Mouse (Mus musculus) left cerebral cortex, adult 11 months (tissue): ENCODE measurements around the gene Fcgr1.
"Not testable (repeated sequence)": the region's sequence is repeated elsewhere in the genome, so short reads cannot be mapped to it uniquely, and the experiment has no call there.

ENCODE experiments used
- DNase-seq: peaks from one replicate; pipeline ENCODE4 v3.0.0; 2022; ENCODE audit warnings: low spot score

Fcgr1 gene

DNA sequence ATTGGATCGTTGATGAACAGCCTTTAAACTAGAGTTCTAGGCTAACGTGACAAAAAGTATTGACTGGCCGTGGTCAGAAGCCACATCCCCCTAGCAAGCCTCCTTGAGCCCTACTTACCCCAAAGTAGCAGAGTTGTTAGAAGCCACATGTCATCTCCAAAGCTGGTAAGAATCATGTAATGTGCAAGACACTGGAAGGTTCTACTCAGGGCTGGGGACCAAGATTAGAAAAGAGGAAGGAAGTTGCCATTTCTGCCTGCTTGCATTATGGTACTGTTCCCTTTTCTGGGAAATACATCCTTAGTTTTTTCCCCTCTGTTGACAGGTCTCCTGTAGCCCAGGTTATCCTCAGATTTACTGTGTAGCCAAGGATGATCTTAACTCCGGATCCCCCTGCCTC lies at the start of gene Fcgr1:
TSS of gene Fcgr1 (minus strand) at position 183 of the 400 bp plus-strand sequence.
- no peak for DNase-seq

DNA sequence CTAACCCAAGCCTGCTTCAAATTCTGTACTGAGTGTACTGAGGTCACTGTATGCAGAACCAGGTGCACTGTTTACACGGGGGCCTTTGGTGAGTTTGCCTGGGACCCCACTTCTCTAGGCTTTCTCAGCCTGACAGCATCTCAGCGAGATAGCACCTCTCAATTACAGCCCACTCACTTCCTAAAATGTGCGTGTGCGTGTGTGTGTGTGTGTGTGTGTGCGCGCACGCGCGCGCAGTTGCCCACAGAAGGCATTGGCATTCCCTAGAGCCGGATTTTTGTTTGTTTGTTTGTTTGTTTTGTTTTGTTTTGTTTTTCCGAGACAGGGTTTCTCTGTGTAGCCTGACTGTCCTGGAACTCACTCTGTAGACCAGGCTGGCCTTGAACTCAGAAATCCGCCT lies 48.9 kb upstream of the Fcgr1 start:
- not testable (repeated sequence) for DNase-seq

DNA sequence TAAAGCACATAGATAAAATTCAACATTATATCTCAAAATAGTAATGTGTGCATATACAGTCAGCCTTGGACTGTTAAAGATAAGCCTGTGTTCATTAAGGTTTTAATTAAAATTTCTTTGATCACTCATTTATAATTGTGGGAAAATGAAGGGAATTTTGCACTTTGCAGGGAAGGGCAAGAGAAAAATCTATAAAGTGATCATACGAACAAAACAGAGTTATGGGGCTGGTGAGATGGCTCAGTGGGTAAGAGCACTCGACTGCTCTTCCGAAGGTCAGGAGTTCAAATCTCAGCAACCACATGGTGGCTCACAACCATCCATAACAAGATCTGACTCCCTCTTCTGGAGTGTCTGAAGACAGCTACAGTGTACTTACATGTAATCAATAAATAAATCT lies 48.3 kb upstream of the Fcgr1 start:
- DNase-seq: not testable (repeated sequence)

GRCm38 (mm10) chr3:96340611-96341312 lies 47.0 kb upstream of the Fcgr1 start:
- DNase-seq: no peak

DNA sequence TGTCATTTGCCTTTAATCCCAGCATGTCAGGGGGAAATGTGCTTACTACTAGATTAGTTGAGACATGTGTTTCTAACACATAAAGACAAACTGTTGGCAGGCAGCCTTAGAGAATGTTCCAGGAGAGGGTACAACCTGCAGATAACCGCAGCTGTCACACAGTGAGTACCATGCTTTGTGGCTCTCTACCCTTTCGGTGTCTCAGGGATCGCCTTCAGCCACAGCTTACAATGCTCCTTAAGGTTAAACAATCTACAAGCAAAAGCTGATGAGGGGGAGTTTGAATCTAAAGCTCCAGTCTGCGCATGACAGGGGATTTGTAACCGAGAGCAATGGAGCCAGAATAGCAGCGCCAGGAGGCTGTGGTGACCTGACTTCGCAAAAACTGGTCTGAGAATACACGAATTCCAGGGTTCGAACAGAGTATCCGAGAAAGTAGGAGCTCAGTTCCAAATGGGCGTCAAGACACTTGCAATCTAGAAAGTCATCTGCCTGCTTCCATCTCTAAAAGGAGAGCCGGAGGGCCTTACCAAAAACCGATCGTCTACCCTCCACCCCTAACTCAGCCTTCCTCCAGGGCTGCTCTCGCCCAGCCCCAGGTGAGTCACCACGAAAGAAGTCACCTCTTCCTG lies 45.2 kb upstream of the Fcgr1 start:
- DNase-seq: no peak

DNA sequence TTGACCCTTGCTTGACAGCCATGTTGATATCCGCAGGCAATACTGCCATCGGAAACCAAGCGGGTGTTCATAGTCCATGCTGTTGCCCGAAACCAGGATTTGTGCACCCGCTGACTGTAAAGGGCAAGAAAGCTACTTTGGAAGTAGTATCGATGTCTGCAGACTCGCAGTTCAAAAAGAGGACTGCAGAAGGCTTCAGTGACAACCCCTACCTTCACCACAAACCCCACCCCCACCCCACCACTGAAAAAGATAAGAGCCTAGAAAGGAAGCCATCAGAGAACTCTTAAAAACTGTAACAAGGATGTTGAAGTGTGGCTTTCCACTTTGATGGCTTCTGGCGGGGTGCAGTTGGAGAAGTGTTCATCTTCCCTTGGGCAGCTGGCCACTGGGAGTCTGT lies 44.3 kb upstream of the Fcgr1 start:
- no peak for DNase-seq

DNA sequence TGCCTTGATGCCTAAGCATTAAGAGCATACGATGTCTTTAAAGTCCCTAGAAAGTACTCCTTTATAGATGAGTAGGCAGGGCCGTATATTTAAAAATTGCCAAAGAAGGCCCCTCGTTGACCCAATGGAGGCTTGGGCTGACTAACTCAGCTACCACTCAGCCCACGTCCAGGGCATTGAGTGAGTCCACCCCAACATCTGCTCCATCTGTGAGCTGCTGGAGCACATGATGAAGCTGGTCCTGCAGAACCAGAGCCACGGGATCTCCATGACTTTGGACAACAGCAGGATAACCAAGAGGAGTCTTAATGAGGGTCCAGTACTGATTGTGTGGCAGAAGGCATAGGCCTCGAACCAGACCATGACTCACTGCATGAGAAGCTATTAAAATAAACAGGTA lies 43.5 kb upstream of the Fcgr1 start:
- DNase-seq: no peak

GRCm38 (mm10) chr3:96336636-96337035 lies 42.9 kb upstream of the Fcgr1 start:
- no peak for DNase-seq

DNA sequence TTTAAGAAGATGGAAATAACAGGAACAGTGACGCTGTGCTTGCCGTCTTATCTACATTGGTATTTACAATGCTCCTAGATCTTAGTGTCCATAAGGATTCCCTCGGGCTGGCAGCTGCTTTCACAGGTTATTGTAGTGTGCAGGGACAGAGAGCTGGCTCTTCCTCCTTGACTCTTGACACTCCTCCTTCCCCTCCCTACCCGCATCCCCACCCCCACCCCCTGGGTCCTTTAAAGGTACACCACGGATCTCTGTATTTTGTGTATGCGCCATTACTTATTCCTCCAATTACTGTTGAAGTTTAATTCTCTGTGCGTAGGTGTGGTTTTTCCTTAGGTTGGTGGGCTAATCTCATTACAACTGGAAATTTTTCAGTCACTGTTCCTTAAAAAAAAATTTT lies 41.8 kb upstream of the Fcgr1 start:
- no peak for DNase-seq

- DNase-seq: no peak
Observed at GRCm38 (mm10) chr3:96335163-96335550, 41.4 kb upstream of the Fcgr1 start.

DNA sequence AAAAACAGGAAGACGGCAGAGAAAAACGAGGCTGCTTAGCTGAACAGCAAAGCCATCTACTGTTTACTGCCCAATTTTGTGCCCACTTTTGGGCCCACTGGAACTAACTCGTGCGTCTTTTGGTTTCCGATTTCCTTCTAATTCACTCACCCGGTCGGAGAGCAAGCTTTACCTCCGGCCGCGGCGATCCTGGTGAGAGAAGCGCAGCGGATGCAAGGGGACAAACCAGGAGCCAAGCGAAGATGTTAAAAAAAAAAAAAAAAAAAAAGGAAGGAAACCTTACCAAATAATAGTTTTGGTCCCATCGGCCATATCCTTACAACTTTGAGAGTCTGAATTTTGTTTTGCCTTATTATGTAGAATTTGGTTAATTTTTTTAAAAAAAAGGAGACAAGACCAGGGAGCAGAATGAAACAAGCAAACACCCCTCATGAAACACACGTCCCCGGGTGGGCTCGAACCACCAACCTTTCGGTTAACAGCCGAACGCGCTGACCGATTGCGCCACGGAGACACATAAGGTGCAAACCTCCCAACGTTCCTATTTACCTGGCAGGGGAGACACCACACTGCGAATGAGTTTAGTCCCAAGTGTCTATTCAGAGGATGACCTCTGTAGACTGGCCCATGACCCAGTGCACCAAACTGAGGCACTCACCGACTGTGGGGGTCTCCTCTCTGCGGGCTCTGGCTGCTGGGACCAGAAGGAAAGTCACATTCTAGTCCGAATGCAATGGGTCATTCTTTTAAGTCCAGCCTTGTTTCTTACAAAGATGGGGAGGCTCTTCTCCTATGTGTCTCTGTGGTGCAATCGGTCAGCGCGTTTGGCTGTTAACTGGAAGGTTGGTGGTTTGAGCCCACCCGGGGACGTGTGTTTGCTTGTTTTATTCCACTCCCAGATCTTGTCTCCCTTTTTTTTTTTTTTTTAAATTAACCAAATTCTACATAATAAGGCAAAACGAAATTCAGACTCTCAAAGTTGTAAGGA lies 40.7 kb upstream of the Fcgr1 start:
- DNase-seq: no peak

DNA sequence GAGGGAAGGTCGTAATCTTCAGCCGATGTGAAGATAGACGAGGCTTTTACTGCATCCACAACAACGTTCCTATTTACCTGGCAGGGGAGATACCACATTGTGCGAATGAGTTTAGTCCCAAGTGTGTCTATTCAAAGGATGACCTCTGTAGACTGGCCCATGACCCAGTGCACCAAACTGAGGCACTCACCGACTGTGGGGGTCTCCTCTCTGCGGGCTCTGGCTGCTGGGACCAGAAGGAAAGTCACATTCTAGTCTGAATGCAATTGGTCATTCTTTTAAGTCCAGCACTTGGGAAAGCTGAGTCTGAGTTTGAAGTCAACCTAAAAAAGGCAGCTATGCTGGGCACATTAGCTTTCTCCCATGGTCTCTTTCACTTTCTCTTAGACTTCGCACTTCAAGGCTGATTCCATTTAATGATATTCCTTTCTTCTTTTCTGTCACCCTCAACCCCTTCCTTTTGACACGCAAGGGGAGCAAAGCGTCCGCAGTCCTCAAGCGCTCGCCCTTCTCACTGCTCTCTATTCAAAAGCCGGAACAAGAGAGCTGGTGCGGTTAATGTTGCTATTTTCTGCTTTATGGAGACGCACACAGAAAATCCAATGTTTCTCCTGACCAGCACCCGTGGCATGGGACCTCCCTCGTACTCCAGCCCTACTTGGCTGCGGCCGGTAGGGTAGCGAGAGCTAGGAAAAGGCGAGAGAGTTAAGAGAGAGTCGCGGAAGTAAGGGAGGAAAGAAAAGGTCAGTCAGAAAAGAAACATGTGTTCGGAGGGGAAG lies 39.8 kb upstream of the Fcgr1 start:
- DNase-seq: no peak

- DNase-seq: no peak
Observed at GRCm38 (mm10) chr3:96332631-96333395, 39.0 kb upstream of the Fcgr1 start.

DNA sequence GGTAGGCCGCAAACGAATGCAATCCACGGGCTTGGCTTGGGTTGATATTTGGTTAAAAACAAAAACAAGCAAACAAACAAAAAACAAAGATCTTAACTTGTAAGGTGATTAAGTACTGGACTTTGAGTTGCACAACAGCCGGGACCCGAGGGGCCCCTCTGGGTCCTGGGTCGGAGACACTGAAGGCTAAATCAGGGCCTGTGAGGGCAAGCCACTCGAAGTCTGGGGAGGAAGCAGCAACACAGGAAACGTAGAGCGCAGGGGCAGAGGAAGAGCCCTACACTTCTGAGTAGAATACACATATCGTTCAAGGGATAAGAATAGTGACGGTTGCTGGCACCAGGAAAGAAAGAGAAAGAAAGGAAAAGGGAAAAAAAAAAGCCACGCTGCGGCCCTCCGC lies 38.2 kb upstream of the Fcgr1 start:
- DNase-seq: no peak

DNA sequence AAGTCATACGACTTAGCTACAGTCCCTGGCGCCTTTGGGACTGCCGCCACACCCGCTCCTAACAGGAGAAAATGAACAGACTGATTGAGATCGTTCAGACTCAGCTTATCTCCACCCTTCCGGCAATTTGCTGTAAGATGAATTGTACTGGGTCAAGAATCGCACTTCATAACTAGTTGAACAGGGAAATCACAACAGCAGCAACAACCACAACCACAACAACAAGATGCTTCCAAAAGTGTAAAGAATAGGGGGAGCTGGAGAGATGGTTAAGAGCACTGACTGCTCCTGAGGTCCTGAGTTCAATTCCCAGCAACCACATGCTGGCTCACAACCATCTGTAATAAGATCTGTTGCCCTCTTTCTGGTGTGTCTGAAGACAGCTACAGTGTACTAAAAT lies 37.7 kb upstream of the Fcgr1 start:
- no peak for DNase-seq

DNA sequence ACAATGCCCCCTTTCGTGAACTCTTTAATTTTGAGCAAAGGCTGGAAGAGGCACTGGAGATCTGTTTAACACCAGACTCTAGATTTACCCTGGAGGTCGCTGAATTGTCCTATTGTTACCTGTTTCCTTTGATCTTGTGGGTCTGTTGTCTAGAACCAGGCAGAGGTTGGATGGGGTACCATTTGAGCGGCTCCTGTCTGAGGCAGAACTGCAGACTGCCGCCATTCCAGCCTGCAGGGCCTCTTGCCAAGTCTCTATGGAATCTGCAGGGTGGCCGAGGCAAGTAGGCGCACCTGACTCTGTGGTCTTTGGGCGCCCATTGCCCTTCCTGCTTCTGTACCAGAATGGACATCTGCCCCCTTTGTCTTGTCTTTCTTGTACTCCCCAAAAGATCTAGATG lies 36.8 kb upstream of the Fcgr1 start:
- no peak for DNase-seq

- DNase-seq: no peak
Observed at GRCm38 (mm10) chr3:96330181-96330580, 36.4 kb upstream of the Fcgr1 start.

GRCm38 (mm10) chr3:96328730-96329387 lies 35.1 kb upstream of the Fcgr1 start:
- no peak for DNase-seq

DNA sequence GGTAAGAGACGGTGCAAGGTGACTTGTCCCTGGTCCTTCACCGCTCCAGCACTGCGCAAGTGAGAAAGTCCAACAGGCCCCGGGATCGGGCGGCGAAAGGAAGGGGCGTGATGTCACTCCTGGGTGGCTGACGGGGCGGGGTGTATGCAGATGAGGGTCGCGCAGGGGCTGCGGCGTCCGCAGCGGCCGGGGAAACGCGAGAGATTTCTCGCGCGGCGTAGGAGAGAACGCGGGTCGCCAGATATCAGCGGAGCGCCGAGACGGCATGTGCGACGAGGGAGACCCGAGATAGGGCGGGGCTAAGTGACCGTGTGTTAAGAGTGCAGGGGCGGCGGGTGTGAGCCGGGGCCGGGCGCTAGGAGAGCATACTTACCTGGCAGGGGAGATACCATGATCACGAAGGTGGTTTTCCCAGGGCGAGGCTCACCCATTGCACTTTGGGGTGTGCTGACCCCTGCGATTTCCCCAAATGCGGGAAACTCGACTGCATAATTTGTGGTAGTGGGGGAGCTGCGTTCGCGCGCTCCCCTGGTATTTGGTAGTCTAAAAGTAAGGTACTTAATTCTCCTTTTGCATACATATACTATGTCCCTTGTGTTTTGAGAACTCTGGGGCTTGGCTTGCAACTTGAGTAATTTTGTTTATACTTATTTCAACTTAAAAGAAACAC lies 34.4 kb upstream of the Fcgr1 start:
- DNase-seq: not testable (repeated sequence)

DNA sequence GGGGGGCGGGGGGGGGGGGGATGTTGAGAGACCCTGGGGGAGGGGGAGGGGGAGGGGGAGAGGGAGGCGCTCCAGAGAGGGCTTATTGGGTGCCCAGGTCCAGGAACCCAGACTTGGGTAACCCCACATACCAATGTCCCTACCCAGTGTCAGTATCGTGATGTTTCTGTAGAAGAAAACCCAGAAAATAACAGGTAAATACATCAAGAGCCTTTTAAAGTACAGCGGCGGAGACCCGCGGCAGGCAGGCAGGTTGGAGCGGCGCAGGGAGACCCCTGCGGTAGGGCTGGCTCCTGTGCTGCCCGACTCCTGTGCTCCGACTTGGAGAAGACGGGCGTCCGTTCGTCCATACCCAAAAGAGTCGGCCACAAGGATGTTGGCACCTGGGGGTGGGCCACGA lies 33.9 kb upstream of the Fcgr1 start:
- no peak for DNase-seq
